Mouse (Mus musculus) midbrain, embryonic 13.5 days (tissue): ENCODE results near the gene Pde4d. TPM values are rescaled to one million over a fixed set of nuclear protein-coding genes. Genes with fewer than 3 reads are reported as not detected.

Source experiments
- ATAC-seq: fragments of 200-750 bp; cut with Nextera tagmentation; 2 replicates; pipeline ENCODE4 v1.8.0; 2017; ENCODE audit warnings: mild to moderate bottlenecking, moderate TSS enrichment, moderate library complexity
- H3K27ac ChIP-seq: fragments of 300-500 bp; sonication (generic); 2 replicates; pipeline ENCODE4 v1.5.1; 2015; ENCODE audit warnings: inconsistent platforms, mild to moderate bottlenecking, moderate library complexity
- H3K27me3 ChIP-seq: fragments of 300-500 bp; sonication (generic); 2 replicates; pipeline ENCODE4 v1.6.1; 2015; ENCODE audit warnings: mild to moderate bottlenecking, inconsistent platforms
- H3K36me3 ChIP-seq: fragments of 300-500 bp; sonication (generic); 2 replicates; pipeline ENCODE4 v1.6.1; 2015; ENCODE audit warnings: mild to moderate bottlenecking, inconsistent platforms
- H3K4me1 ChIP-seq: fragments of 300-500 bp; sonication (generic); replicated peaks from 2 replicates; pipeline ENCODE4 v1.6.1; 2015; ENCODE audit warnings: inconsistent platforms
- H3K4me2 ChIP-seq: fragments of 300-500 bp; sonication (generic); replicated peaks from 2 replicates; pipeline ENCODE4 v1.6.1; 2015; ENCODE audit warnings: moderate library complexity, mild to moderate bottlenecking, inconsistent platforms
- H3K4me3 ChIP-seq: fragments of 300-500 bp; sonication (generic); replicated peaks from 2 replicates; pipeline ENCODE4 v1.5.1; 2015; ENCODE audit warnings: mild to moderate bottlenecking, inconsistent platforms
- H3K9ac ChIP-seq: fragments of 300-500 bp; sonication (generic); replicated peaks from 2 replicates; pipeline ENCODE4 v1.6.1; 2015; ENCODE audit warnings: mild to moderate bottlenecking, inconsistent platforms
- H3K9me3 ChIP-seq: fragments of 300-500 bp; sonication (generic); 2 replicates; pipeline ENCODE4 v1.6.1; 2016; ENCODE audit warnings: mild to moderate bottlenecking, inconsistent platforms
- WGBS: fragments of 180-500 bp; shearing (Covaris S2); methylation state at CpG from one replicate; pipeline ENCODE4 v1.1.7; 2015; 5-methylcytosine and 5-hydroxymethylcytosine counted together
- polyA plus RNA-seq: library from polyadenylated mRNA; unstranded; fragments of >200 nt; fragmentation: Nextera tagmentation; extraction: Ambion mirVana; gene quantifications from 2 replicates; pipeline ENCODE4 v1.2.1, GENCODE M21; 2015

Gene Pde4d
- polyA plus RNA-seq, 1 experiment from 2014 or later: 19.7 TPM

DNA sequence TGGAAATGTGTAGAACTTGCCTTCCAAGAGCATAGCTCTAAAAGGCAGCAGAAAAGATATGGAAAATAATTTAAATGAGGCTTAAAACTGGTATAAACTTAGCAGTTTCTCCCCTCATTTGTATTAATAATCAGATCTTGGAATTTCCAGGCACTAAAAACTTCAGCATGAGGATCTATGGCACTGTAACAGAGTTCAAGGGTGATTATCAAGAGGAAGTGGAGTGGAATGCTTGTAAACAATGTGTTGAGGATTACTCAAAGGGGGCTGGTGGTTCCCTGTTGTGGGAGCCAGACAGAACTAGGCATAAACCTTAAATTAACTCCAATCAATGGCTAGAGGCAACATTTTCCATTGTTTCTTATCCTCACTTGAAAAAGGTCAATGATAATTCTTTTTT lies 154.5 kb downstream of the Pde4d start:
- ATAC-seq: no peak
- Histone ChIP-seq H3K9ac (no peak overlapping the region), H3K27ac (no peak overlapping the region), H3K4me1 (0 out of 2 replicates have a peak, but pooled peaks cover 2% of the 10 kb centered on the region), H3K27me3 (no peaks in the 10 kb centered on the region), H3K9me3 (no peaks in the 10 kb centered on the region), H3K36me3 (no peaks in the 10 kb centered on the region), H3K4me3 (no peak overlapping the region), H3K4me2 (no peak overlapping the region)

DNA sequence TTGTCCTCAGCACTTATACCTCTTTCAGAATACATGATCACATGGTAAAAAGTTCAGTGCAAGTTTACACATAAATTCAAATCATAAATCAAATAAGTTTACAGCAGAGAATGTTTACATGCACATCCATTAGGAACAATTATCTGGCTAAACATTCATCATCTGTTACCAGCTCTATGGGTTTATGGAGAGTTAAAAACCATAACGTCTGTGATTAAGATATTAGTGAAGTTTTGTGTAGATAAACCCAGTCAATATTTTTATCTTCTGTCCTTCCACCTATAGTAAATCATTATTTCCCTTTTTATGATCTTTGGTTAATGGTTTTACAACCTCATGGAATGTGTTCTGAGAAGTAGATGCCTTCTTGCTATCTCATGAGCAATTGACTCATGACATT lies 168.5 kb downstream of the Pde4d start:
- no peak overlapping the region for H3K4me3 ChIP-seq
- no peaks in the 10 kb centered on the region for H3K27me3 ChIP-seq
- no peaks in the 10 kb centered on the region for H3K4me1 ChIP-seq
- no peaks in the 10 kb centered on the region for H3K36me3 ChIP-seq
- no peak for ATAC-seq
- H3K9ac ChIP-seq: no peak overlapping the region
- H3K9me3 ChIP-seq: no peaks in the 10 kb centered on the region
- H3K4me2 ChIP-seq: no peak overlapping the region
- H3K27ac ChIP-seq: no peak overlapping the region
- WGBS: 92% methylated on average over 1 of the region's 1 CpGs

DNA sequence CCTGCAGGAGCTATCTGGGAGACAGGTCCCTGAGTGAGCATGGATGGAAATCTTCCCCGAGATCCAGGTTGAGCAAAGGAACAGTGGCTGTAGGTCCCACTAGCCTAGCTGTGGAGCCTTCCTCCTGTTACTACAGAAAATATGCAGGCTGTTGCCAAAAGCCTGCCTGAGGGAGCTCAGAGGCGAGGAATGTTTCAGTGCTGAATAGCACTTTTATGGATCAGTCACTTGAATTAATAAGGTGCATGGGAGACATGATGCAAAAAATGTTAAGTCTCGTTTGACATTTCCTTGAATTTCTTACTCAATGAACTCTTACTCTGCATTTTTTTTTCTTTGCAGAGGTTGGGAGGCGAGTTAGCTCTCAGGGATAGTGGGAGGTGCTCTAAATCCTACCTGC lies 172.9 kb downstream of the Pde4d start:
- Histone ChIP-seq H3K36me3 (no peaks in the 10 kb centered on the region), H3K9ac (no peak overlapping the region), H3K9me3 (no peaks in the 10 kb centered on the region), H3K4me3 (no peak overlapping the region), H3K4me2 (no peak overlapping the region), H3K27me3 (no peaks in the 10 kb centered on the region), H3K27ac (no peak overlapping the region), H3K4me1 (no peaks in the 10 kb centered on the region)
- ATAC-seq: no peak
- WGBS: 49% methylated on average over 4 of the region's 4 CpGs

DNA sequence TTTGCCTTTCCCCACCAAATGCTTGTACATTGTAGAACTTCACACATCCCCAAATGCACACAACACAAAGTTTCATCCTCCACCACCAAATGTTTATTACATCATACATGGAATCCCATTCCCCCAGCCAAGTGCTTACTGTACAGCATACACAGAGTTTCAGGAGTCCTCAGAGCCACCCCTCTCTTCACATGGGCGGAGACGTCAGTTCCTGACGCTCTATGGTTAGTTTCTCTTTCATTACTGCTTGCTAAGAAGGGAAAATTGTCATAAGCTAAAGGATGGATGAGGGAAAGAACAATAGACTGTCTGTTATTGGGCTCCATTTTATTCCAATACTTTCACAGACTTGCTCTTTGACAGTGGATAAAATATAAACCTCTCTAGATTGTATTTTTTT lies 174.2 kb downstream of the Pde4d start:
- H3K36me3 ChIP-seq: no peaks in the 10 kb centered on the region
- 82% methylated on average over 3 of the region's 3 CpGs for WGBS
- no peaks in the 10 kb centered on the region for H3K9me3 ChIP-seq
- H3K27ac ChIP-seq: no peak overlapping the region
- no peak for ATAC-seq
- H3K4me1 ChIP-seq: no peaks in the 10 kb centered on the region
- no peak overlapping the region for H3K4me3 ChIP-seq
- no peaks in the 10 kb centered on the region for H3K27me3 ChIP-seq
- H3K9ac ChIP-seq: no peak overlapping the region
- H3K4me2 ChIP-seq: no peak overlapping the region

DNA sequence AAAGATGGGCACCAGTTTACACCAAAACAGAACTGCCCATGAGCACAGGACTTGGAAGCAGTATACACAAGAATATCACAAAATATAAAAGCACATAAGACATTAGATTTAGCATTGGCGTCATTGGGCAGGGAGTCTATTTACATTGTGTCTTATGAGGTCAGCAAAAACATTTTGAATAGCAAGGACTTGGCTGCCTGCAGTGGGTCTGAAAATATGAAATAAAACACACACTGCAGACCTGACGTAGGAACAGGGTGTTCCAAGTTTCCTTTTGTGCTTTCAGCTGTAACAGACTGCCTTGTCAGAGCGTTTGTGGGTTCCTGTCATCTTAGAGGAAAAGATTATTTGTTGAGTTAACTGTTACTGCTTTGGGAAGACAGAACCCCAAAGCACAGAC lies 176.4 kb downstream of the Pde4d start:
- no peak overlapping the region for H3K4me2 ChIP-seq
- no peaks in the 10 kb centered on the region for H3K27me3 ChIP-seq
- H3K9ac ChIP-seq: no peak overlapping the region
- H3K9me3 ChIP-seq: no peaks in the 10 kb centered on the region
- no peaks in the 10 kb centered on the region for H3K36me3 ChIP-seq
- 67% methylated on average over 3 of the region's 3 CpGs for WGBS
- H3K4me3 ChIP-seq: no peak overlapping the region
- no peak overlapping the region for H3K27ac ChIP-seq
- no peaks in the 10 kb centered on the region for H3K4me1 ChIP-seq
- no peak for ATAC-seq

DNA sequence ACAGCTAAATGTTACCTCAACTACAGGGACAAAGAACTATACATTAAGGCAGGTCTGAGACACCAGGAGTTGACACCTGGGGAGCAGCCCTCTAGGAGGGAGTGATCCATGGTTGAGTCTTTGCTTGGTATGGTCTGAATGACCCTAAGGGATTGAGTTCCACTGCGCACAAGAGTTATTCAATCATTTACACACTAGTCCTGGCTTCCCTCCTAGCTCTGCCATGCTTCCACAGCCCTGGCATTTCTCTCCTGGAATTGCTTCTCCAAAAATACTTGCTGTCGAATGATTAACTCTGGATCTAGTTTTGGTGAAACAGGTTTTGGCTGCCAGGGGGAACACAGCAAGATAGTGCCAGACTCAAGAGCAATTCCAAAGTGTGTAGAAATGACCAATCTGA lies 178.8 kb downstream of the Pde4d start:
- no peak overlapping the region for H3K4me3 ChIP-seq
- no peaks in the 10 kb centered on the region for H3K9me3 ChIP-seq
- no peak overlapping the region for H3K9ac ChIP-seq
- WGBS: 92% methylated on average over 2 of the region's 2 CpGs
- no peak overlapping the region for H3K27ac ChIP-seq
- no peaks in the 10 kb centered on the region for H3K27me3 ChIP-seq
- H3K4me1 ChIP-seq: no peaks in the 10 kb centered on the region
- H3K4me2 ChIP-seq: no peak overlapping the region
- no peaks in the 10 kb centered on the region for H3K36me3 ChIP-seq
- ATAC-seq: no peak

DNA sequence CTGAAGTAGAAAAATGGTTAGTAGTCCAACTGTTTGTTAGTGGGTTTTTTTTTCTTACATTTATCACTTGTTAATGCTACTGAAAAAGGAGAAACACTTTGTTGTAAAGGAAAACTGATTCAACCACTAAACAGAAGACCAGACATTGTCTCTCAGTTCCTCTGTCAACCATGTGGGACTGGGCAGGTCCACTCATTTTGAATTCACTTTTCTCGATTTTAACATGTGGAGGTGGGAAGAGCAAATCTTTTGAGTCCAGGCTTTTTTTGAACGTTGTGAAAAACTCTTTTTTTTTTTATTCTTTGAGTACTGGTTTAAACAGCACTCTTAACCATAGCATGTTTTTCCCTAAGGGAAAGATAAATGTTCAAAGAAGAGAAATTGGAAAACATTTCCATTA lies 180.8 kb downstream of the Pde4d start:
- Histone ChIP-seq H3K27me3 (no peaks in the 10 kb centered on the region), H3K4me3 (no peak overlapping the region), H3K4me1 (no peaks in the 10 kb centered on the region), H3K36me3 (no peaks in the 10 kb centered on the region), H3K27ac (no peak overlapping the region), H3K4me2 (no peak overlapping the region), H3K9me3 (no peaks in the 10 kb centered on the region), H3K9ac (no peak overlapping the region)
- WGBS: 72% methylated on average over 2 of the region's 2 CpGs
- no peak for ATAC-seq

DNA sequence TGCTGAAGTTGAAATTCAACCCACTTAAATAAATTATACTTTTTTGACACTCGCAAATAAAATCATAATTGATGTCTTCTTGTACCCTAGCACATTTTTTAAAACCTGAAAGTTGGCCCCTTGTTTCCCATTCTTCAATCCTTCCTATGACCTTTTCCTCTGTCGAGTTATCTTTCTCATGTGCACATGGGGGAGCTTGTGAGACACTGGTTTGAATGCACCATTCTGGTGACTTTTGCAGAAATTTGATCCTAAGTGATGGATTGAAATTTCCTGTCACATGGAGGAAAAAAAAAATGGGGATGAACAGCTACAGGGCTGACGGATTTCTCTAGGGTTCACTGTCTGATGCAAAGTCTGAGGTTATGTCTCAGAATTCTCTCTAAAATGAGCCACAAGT lies 181.5 kb downstream of the Pde4d start:
- no peaks in the 10 kb centered on the region for H3K36me3 ChIP-seq
- no peak overlapping the region for H3K4me3 ChIP-seq
- no peak overlapping the region for H3K27ac ChIP-seq
- ATAC-seq: no peak
- H3K9ac ChIP-seq: no peak overlapping the region
- H3K27me3 ChIP-seq: no peaks in the 10 kb centered on the region
- WGBS: 89% methylated on average over 3 of the region's 3 CpGs
- no peaks in the 10 kb centered on the region for H3K4me1 ChIP-seq
- H3K4me2 ChIP-seq: no peak overlapping the region
- H3K9me3 ChIP-seq: no peaks in the 10 kb centered on the region

DNA sequence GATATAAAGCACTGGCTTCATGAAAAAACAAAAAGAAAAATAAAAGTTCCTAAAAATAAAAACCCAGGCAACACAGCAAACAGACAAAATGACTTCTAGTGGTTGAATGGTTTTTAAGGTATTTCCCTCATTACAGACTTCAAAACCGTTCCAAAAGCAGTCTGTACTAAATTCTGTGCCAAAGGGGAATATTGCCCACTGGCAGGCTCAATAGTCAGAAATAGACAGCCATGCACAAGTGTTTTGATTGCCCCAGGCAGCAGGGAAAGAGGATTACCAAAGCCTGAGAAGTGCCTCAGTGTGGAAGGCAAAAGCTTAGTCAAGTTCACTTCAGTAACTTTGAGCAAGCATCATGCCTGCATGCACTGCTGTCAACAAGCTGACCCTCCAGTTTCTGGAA lies 186.8 kb downstream of the Pde4d start:
- no peaks in the 10 kb centered on the region for H3K4me1 ChIP-seq
- no peak for ATAC-seq
- H3K27ac ChIP-seq: no peak overlapping the region
- no peaks in the 10 kb centered on the region for H3K9me3 ChIP-seq
- H3K9ac ChIP-seq: no peak overlapping the region
- no peak overlapping the region for H3K4me2 ChIP-seq
- no peaks in the 10 kb centered on the region for H3K27me3 ChIP-seq
- no peak overlapping the region for H3K4me3 ChIP-seq
- H3K36me3 ChIP-seq: no peaks in the 10 kb centered on the region
- 82% methylated on average over 1 of the region's 1 CpGs for WGBS

DNA sequence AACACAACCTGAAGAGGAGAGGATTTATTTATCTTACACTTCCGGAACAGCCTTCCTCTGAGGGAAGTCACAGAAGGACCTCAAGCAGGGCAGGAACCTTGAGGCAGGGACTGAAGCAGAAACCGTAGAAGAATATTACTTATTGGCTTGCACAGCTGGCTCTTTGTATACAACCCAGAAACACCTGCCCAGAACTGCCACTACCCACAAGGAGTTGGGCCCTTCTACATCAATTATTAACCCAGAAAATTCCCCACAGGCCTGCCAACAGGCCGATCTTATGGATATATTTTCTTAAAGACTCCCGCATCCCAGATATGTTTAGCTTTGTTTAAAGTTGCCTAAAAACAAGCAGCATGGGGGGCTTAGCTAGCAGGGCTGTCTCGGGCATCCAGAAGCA lies 192.5 kb downstream of the Pde4d start:
- H3K4me3 ChIP-seq: no peak overlapping the region
- H3K9ac ChIP-seq: no peak overlapping the region
- 85% methylated on average over 5 of the region's 5 CpGs for WGBS
- no peaks in the 10 kb centered on the region for H3K9me3 ChIP-seq
- no peak for ATAC-seq
- no peak overlapping the region for H3K27ac ChIP-seq
- H3K4me2 ChIP-seq: no peak overlapping the region
- H3K4me1 ChIP-seq: no peaks in the 10 kb centered on the region
- no peaks in the 10 kb centered on the region for H3K27me3 ChIP-seq
- H3K36me3 ChIP-seq: no peaks in the 10 kb centered on the region

DNA sequence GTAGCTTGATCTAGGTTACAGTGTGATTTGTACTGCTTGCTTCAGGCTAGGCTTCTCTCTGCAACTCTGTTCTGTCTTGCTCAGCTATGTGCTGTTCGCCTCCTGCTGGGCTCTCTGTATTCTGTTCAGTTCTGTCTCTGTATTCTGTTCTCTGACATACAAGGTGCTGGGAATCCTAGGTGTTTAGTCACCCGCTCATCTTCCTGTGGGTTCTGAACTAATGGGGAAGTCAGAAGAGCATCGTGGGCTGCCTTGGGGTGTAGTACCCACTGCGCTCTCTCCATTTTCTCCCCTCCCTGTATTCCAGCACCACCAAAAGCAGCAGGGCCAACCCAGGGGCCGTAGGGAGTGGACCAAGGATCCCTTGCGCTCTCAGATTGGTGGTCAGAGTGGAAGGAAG lies 197.1 kb downstream of the Pde4d start:
- no peaks in the 10 kb centered on the region for H3K27me3 ChIP-seq
- no peak for ATAC-seq
- no peaks in the 10 kb centered on the region for H3K4me1 ChIP-seq
- H3K9me3 ChIP-seq: no peaks in the 10 kb centered on the region
- no peak overlapping the region for H3K4me2 ChIP-seq
- no peak overlapping the region for H3K4me3 ChIP-seq
- H3K9ac ChIP-seq: no peak overlapping the region
- no peaks in the 10 kb centered on the region for H3K36me3 ChIP-seq
- WGBS: 84% methylated on average over 6 of the region's 6 CpGs
- no peak overlapping the region for H3K27ac ChIP-seq

DNA sequence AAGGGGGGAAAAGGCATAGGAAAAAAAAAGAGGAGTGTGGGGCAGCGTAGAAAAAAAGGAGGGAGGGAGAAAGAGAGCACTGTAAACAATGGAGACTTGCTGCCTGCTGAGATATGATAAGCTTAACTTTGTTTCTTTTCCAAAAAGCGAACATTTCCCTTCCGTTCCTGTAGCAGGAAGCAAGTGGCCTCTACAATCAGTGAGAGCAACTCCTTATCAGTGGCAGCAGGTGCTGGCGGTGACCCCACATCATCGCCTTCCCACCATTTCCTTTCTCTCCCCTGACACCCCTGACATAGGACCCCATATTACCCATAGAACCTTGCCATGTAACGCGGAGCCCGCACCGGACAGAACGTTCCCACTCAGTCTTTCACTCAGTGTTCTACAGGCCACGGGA lies 197.5 kb downstream of the Pde4d start:
- H3K4me2 ChIP-seq: no peak overlapping the region
- no peaks in the 10 kb centered on the region for H3K4me1 ChIP-seq
- H3K36me3 ChIP-seq: no peaks in the 10 kb centered on the region
- H3K27ac ChIP-seq: no peak overlapping the region
- H3K4me3 ChIP-seq: no peak overlapping the region
- WGBS: 85% methylated on average over 11 of the region's 11 CpGs
- no peak for ATAC-seq
- no peaks in the 10 kb centered on the region for H3K9me3 ChIP-seq
- no peak overlapping the region for H3K9ac ChIP-seq
- no peaks in the 10 kb centered on the region for H3K27me3 ChIP-seq

DNA sequence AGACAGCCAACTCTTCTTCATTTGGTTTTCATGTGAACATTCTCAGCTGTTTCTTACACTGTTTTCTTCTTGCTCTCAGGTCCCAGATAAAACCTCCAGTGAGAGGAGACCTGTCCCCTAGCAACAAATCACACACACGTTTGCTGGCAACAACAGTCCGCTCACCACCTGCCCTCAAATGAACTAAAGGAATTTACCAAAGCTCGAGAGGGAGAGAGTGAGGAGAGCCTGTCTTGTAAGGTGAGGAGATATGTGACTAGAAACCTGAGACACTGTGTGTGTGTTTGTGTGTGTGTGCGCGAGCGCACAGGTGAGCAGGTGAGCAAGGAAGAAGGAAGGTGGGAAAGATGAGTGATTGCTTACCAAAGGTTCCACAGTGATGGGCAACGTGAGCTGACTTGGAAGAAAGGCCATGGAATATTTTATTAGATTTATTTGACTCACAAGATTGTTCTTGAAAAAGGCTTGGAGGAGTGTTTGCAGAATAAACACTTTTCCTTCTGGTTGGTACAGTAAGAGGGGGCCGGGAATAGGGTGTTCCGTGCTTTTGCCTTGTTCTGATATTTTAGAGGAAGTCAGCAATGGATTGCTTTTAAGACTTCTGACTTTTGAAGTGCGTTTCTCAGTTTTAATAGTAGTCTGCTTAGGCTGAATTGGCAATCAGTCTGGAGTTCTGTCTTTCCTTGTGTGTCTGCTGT lies 204.4 kb downstream of the Pde4d start:
- H3K9ac ChIP-seq: no peak overlapping the region
- no peaks in the 10 kb centered on the region for H3K9me3 ChIP-seq
- H3K4me2 ChIP-seq: no peak overlapping the region
- no peaks in the 10 kb centered on the region for H3K36me3 ChIP-seq
- H3K4me3 ChIP-seq: no peak overlapping the region
- no peaks in the 10 kb centered on the region for H3K27me3 ChIP-seq
- no peak overlapping the region for H3K27ac ChIP-seq
- ATAC-seq: no peak
- WGBS: 84% methylated on average over 10 of the region's 10 CpGs
- H3K4me1 ChIP-seq: no peaks in the 10 kb centered on the region
